Mouse (Mus musculus) brown adipose tissue, adult 24 weeks (tissue): Measurements from ENCODE around the gene Olfr1047. TPM values are rescaled to one million over a fixed set of nuclear protein-coding genes. Genes with fewer than 3 reads are reported as not detected.
"Not testable (repeated sequence)": the region's sequence is repeated elsewhere in the genome, so short reads cannot be mapped to it uniquely, and the experiment has no call there.

Experiments
- H3K27ac ChIP-seq: fragments of 200-500 bp; replicated peaks from 2 replicates; pipeline ENCODE4 v1.5.1; 2012; ENCODE audit warnings: low read depth, mild to moderate bottlenecking, low read length
- H3K4me1 ChIP-seq: fragments of 200-500 bp; 2 replicates; pipeline ENCODE4 v1.6.1; 2012; ENCODE audit warnings: low read length, mixed read lengths; ENCODE audit not compliant: control insufficient read depth, insufficient read depth, insufficient read length
- H3K4me3 ChIP-seq: fragments of 200-500 bp; 2 replicates; pipeline ENCODE4 v1.5.1; 2012; ENCODE audit warnings: low read depth, mild to moderate bottlenecking, low read length, moderate library complexity; ENCODE audit not compliant: insufficient read depth
- polyA plus RNA-seq: library from polyadenylated mRNA; stranded (reverse); fragments of >200 nt; gene quantifications from 2 replicates; pipeline ENCODE4 v1.2.4, GENCODE M21; 2012; ENCODE audit not compliant: missing spikeins, insufficient read depth, insufficient read length

Gene Olfr1047
- polyA plus RNA-seq = not detected in 2 replicates

- Histone ChIP-seq H3K4me1 (no peaks in the 10 kb centered on the region), H3K27ac (no peak within 1 kb of the TSS), H3K4me3 (no peak within 1 kb of the TSS)
Measured at GRCm38 (mm10) chr2:86231301-86231700, at the start of gene Olfr1047. Gene Olfr1047, minus strand, starts transcription at chr2:86231401.

GRCm38 (mm10) chr2:86278988-86279387 lies 47.8 kb upstream of the Olfr1047 start, which contains the start of gene Olfr1051:
Gene Olfr1051, minus strand, starts transcription at chr2:86279088.
- not testable (repeated sequence) for H3K4me1 ChIP-seq, H3K27ac ChIP-seq, H3K4me3 ChIP-seq

DNA sequence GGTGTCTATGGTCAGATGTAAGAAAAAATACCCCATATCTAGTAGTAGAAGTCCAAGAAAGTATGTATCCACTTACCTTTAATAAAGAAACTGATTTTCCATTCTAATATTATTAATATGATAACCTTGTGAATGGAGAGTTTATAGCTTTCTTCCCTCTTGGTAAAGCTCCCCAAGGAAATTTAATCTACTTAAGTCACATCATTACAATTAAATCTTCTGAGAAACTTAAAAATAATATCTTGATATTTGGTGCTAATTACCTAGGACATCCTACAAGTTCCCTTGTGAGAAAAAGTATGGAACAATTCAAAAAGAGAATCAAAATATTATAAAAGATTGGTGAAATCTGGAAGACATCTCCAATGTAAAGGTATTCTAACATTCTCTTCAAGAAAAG lies 27.0 kb upstream of the Olfr1047 start, which contains the start of gene Olfr1049:
Gene Olfr1049, minus strand, starts transcription at position 101 of the 400 bp plus-strand sequence.
- H3K4me1 ChIP-seq = not testable (repeated sequence)

DNA sequence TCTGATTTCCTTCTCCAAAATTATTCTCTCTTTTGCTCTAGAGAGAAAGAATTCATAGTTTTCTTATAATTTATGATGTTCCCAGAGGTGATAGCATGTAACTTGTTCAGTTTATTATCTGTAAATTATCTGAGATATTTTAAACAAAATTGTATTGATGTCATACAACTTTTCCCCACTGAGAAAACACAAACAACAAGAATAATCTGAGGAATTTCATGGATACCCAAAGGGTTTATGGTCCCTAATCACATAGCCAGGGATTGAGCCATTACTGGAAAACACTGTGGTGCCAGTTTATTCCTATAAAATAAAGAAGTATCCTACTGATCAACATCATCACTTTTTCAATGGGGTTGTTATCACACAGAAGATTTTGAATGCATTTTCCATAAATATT lies 9.0 kb upstream of the Olfr1047 start, which contains the start of gene Olfr1048:
Gene Olfr1048, minus strand, starts transcription at position 101 of the 400 bp plus-strand sequence.
- no peak within 1 kb of the TSS for H3K4me3 ChIP-seq
- no peak within 1 kb of the TSS for H3K27ac ChIP-seq
- H3K4me1 ChIP-seq = no peaks in the 10 kb centered on the region

More for the DNA sequence above, 27.0 kb upstream of the Olfr1047 start, which contains the start of gene Olfr1049:
- not testable (repeated sequence) for H3K27ac ChIP-seq, H3K4me3 ChIP-seq

- Histone ChIP-seq H3K27ac (no peak within 1 kb of the TSS), H3K4me3 (no peak within 1 kb of the TSS), H3K4me1 (no peaks in the 10 kb centered on the region)
Measured at GRCm38 (mm10) chr2:86219214-86219613, 12.0 kb downstream of the Olfr1047 start, which contains the start of gene Olfr1046. Gene Olfr1046, minus strand, starts transcription at chr2:86219314.

DNA sequence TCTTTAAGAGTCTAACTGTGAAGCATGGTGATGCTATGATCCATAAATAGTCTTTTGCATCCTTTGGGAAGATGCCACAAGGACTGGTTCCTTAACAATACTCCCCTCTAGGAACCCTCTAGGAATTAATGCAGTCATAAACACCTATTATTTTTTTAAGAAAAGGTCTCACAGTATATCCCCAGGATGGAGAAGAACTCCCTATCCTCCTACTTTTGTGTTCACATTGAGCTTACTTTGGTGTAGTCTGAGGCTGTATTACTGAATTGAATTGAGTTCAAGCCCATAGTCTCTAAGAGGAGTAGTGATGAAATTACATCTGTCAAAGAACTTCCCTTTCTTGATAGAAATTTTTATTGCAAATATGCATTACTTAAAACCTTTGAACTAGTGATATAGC lies 28.3 kb downstream of the Olfr1047 start, which contains the start of gene Olfr1045:
Gene Olfr1045, minus strand, starts transcription at position 101 of the 400 bp plus-strand sequence.
- Histone ChIP-seq H3K4me3 (no peak within 1 kb of the TSS), H3K27ac (no peak within 1 kb of the TSS), H3K4me1 (no peaks in the 10 kb centered on the region)

DNA sequence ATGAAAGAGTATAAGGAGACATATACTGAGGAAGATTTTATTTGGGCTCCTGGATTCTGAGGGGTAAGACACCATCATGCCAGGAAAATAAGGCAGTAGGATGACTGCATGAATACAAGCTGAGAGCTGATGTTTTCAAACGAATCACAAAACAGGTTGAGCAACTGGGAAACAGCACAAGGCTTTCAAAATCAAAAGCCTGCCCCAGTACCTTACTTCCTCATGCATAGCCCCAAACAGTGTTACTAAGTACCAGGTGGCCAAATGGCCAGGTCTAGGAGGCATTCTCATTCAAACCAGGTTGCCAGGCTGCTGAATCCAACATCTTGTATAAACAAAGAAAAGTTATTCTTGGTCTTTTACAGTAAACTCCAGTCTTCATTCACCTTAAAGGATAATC lies 35.3 kb downstream of the Olfr1047 start:
- Histone ChIP-seq H3K4me1 (no peaks in the 10 kb centered on the region), H3K4me3 (no peak overlapping the region), H3K27ac (no peak overlapping the region)

DNA sequence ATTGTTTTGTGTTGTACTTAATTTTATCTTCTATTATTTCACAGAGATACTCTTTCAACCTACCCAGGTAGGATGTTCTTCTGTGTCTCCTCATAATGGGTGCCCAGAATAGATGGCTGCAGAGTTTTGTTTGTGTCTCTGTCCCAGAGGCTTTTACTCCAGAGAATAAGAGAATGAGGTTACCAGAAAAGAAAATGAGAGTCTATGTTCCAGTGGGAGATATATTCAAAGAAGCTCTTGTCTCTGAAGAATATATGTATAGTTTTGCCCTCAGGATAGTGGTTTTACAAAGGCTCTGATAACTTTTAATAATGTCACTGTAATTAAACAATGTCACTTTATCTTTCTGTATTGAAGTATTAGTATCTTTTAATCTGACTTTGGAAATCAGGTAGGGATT lies 45.6 kb downstream of the Olfr1047 start, which contains the start of gene Olfr52:
Gene Olfr52, minus strand, starts transcription at position 101 of the 400 bp plus-strand sequence.
- Histone ChIP-seq H3K4me3 (no peak within 1 kb of the TSS), H3K27ac (no peak within 1 kb of the TSS), H3K4me1 (no peaks in the 10 kb centered on the region)

GRCm38 (mm10) chr2:86179950-86180349 lies 51.3 kb downstream of the Olfr1047 start:
- Histone ChIP-seq H3K27ac (no peak overlapping the region), H3K4me3 (no peak overlapping the region), H3K4me1 (no peaks in the 10 kb centered on the region)

DNA sequence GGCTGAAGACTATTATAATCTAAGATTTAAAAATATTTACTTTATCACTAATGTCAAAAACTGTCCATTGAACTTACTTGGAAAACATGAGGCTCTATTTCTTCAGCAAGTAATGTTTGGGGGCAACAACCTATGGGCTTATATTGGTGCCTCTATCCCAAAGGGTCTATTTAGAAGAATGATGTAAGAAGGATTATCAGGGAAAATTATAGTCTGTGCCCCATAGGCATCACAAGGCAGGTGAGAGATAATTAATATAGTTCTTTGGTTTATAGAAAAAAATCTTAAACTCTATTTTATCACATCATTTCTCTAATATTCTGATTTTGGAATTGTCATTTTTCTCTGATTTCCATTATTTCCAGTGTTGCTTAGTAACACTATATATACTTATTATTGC lies 53.5 kb downstream of the Olfr1047 start, which contains the start of gene Olfr1044:
Gene Olfr1044, minus strand, starts transcription at position 101 of the 400 bp plus-strand sequence.
- H3K27ac ChIP-seq = no peak within 1 kb of the TSS

More for the DNA sequence above, 53.5 kb downstream of the Olfr1047 start, which contains the start of gene Olfr1044:
- Histone ChIP-seq H3K4me3 (no peak within 1 kb of the TSS), H3K4me1 (no peaks in the 10 kb centered on the region)

Other genes with a start within 250 kb of the Olfr1047 start
- not detected in 2 replicates for gene Olfr1031, start 241.1 kb downstream of the Olfr1047 start, polyA plus RNA-seq
- gene Olfr1032, start 225.9 kb downstream of the Olfr1047 start, polyA plus RNA-seq = not detected in 2 replicates
- gene Olfr1033, start 210.8 kb downstream of the Olfr1047 start, polyA plus RNA-seq = 2.5 TPM in 1 of 2 replicates, not detected in the other
- gene Olfr1034, start 185.5 kb downstream of the Olfr1047 start, polyA plus RNA-seq = not detected in 2 replicates
- not detected in 2 replicates for gene Olfr1036, start 157.4 kb downstream of the Olfr1047 start, polyA plus RNA-seq
- gene Olfr1037, start 144.0 kb downstream of the Olfr1047 start, polyA plus RNA-seq = not detected in 2 replicates
- not detected in 2 replicates for gene Olfr1039, start 95.5 kb downstream of the Olfr1047 start, polyA plus RNA-seq
- not detected in 2 replicates for gene Olfr1040, start 84.7 kb downstream of the Olfr1047 start, polyA plus RNA-seq
- not detected in 2 replicates for gene Olfr1042, start 69.6 kb downstream of the Olfr1047 start, polyA plus RNA-seq
- not detected in 2 replicates for gene Olfr1043, start 63.9 kb downstream of the Olfr1047 start, polyA plus RNA-seq
- gene Olfr1044, start 53.6 kb downstream of the Olfr1047 start, polyA plus RNA-seq = not detected in 2 replicates
- not detected in 2 replicates for gene Olfr52, start 45.7 kb downstream of the Olfr1047 start, polyA plus RNA-seq
- not detected in 2 replicates for gene Olfr1045, start 28.4 kb downstream of the Olfr1047 start, polyA plus RNA-seq
- gene Olfr1046, start 12.1 kb downstream of the Olfr1047 start, polyA plus RNA-seq = not detected in 2 replicates
- gene Olfr1048, start 8.9 kb upstream of the Olfr1047 start, polyA plus RNA-seq = not detected in 2 replicates
- not detected in 2 replicates for gene Olfr1049, start 26.9 kb upstream of the Olfr1047 start, polyA plus RNA-seq
- not detected in 2 replicates for gene Olfr1051, start 47.7 kb upstream of the Olfr1047 start, polyA plus RNA-seq
- not detected in 2 replicates for gene Olfr1052, start 61.1 kb upstream of the Olfr1047 start, polyA plus RNA-seq
- not detected in 2 replicates for gene Olfr1053, start 83.9 kb upstream of the Olfr1047 start, polyA plus RNA-seq
- not detected in 2 replicates for gene Olfr1054, start 104.0 kb upstream of the Olfr1047 start, polyA plus RNA-seq
- not detected in 2 replicates for gene Olfr1055, start 118.9 kb upstream of the Olfr1047 start, polyA plus RNA-seq
- not detected in 2 replicates for gene Olfr1056, start 131.1 kb upstream of the Olfr1047 start, polyA plus RNA-seq
- gene Olfr1057, start 147.0 kb upstream of the Olfr1047 start, polyA plus RNA-seq = not detected in 2 replicates
- gene Olfr1058, start 157.2 kb upstream of the Olfr1047 start, polyA plus RNA-seq = not detected in 2 replicates
- not detected in 2 replicates for gene Olfr1061, start 182.6 kb upstream of the Olfr1047 start, polyA plus RNA-seq
- not detected in 2 replicates for gene Olfr1062, start 195.3 kb upstream of the Olfr1047 start, polyA plus RNA-seq
- gene Olfr1065, start 219.2 kb upstream of the Olfr1047 start, polyA plus RNA-seq = not detected in 2 replicates
- gene Olfr1066, start 224.9 kb upstream of the Olfr1047 start, polyA plus RNA-seq = not detected in 2 replicates